Mouse (Mus musculus): ENCODE data around the gene Bcap29. TPM values are rescaled to one million over a fixed set of nuclear protein-coding genes. Genes with fewer than 3 reads are reported as not detected.

The Bcap29 gene
- polyA plus RNA-seq, 1 experiment, result 7.1 TPM

DNA sequence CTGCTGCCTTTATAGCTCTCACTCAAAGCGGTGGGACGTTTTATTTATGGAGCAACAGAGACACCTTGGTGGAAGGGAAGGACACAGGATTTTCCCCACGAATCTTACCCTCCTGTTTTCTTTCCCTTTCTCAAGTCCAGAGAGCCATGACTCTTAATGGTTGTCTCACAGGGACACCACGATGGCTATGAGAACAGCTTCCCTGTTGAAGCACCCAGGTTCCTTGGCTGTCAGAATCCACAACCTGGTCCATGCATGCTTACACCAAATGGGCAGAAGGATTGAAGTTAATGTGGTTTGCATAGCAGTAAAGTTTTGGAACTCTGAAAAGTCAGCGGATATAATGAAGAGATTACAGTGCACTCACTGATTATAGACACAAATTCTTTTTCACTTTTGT is 74.5 kb downstream of the Bcap29 start:
- Histone ChIP-seq H3ac (ENCODE audit: control insufficient read depth, insufficient read length, low read depth) (no peak overlapping the region), H3K4me3 (ENCODE audit: insufficient read depth, poor library complexity, severe bottlenecking) (no peak overlapping the region), H3K79me2 (ENCODE audit: control insufficient read depth, insufficient read depth) (no peaks in the 10 kb centered on the region), H3K27me3 (ENCODE audit: control insufficient read depth, insufficient read depth, insufficient read length) (peaks cover 22% of the 10 kb centered on the region), H3K79me3 (ENCODE audit: low read depth) (no peaks in the 10 kb centered on the region), H3K36me3 (ENCODE audit: control insufficient read depth, insufficient read depth) (no peaks in the 10 kb centered on the region)
- no peak for TF ChIP-seq USF1 (IDR thresholded peaks at IDR 0.05; ENCODE audit: low read depth)
- no peak for TF ChIP-seq MYOD1 (IDR thresholded peaks at IDR 0.05; ENCODE audit: control insufficient read depth, insufficient read length, low read depth)
- TF ChIP-seq CEBPB (IDR thresholded peaks at IDR 0.05; ENCODE audit: low read depth), result no peak

DNA sequence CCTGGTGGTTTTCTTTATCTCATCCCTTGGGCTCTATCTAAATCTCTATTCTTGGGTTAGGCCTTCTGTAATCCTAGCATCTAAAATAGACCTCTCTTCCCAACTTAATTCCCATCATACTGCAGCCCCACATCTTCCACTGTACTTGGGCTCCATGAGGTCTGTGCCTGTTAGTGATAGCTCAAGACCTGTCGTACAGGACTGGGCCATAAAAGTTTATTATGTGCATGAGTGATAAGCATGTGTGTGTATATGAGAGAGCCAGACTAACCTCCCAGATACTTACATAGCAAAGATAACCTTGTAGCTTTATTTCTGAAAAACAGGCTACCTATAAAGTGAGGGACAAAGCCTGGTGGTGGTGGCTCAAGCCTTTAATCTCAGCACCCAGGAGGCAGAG is 80.1 kb downstream of the Bcap29 start:
- peaks cover 14% of the 10 kb centered on the region for H3K27me3 ChIP-seq (ENCODE audit: control insufficient read depth, insufficient read depth, insufficient read length)
- H3K79me2 ChIP-seq (ENCODE audit: control insufficient read depth, insufficient read depth), result no peaks in the 10 kb centered on the region
- no peak overlapping the region for H3K4me3 ChIP-seq (ENCODE audit: insufficient read depth, poor library complexity, severe bottlenecking)

DNA sequence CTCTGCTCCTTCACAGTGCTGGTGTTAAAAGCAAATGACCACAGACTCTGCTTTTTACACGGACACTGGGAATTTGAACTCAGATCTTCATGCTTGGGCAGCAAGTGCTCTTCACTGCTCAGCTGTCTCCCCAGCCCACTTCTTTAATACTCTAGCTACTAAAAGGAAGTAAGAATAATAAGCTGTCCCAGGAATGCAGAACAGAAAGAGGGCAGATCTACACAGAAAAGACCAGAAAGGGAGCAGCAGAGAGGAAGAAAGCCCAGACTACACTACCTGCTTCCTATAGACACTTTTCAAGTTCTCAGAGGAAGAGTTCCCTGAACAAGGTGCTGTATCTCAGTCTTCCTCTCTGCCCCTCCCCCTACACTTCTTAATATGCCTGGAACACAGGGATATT is 83.2 kb downstream of the Bcap29 start:
- H3K79me3 ChIP-seq (ENCODE audit: low read depth), result no peaks in the 10 kb centered on the region
- H3K4me3 ChIP-seq (ENCODE audit: insufficient read depth, poor library complexity, severe bottlenecking), result no peak overlapping the region
- no peaks in the 10 kb centered on the region for H3K36me3 ChIP-seq (ENCODE audit: control insufficient read depth, insufficient read depth)
- no peak for TF ChIP-seq MYOG (IDR thresholded peaks at IDR 0.05; ENCODE audit: control insufficient read depth, extremely low read depth, insufficient read length)
- no peak for TF ChIP-seq FOSL1 (IDR thresholded peaks at IDR 0.05; ENCODE audit: insufficient read depth, low read length, poor library complexity, severe bottlenecking)
- no peak for TF ChIP-seq USF1 (IDR thresholded peaks at IDR 0.05; ENCODE audit: low read depth)
- TF ChIP-seq CEBPB (IDR thresholded peaks at IDR 0.05; ENCODE audit: low read depth), result no peak
- TF ChIP-seq CTCF (IDR thresholded peaks at IDR 0.05; ENCODE audit: control insufficient read depth, insufficient read depth, insufficient read length), result no peak
- no peak for TF ChIP-seq MYOD1 (IDR thresholded peaks at IDR 0.05; ENCODE audit: control insufficient read depth, insufficient read length, low read depth)
- H3ac ChIP-seq (ENCODE audit: control insufficient read depth, insufficient read length, low read depth), result no peak overlapping the region
- H3K79me2 ChIP-seq (ENCODE audit: control insufficient read depth, insufficient read depth), result no peaks in the 10 kb centered on the region
- H3K27me3 ChIP-seq (ENCODE audit: control insufficient read depth, insufficient read depth, insufficient read length), result no peaks in the 10 kb centered on the region

More for the DNA sequence above, 80.1 kb downstream of the Bcap29 start:
- no peak for TF ChIP-seq CEBPB (IDR thresholded peaks at IDR 0.05; ENCODE audit: low read depth)
- Histone ChIP-seq H3K79me3 (ENCODE audit: low read depth) (no peaks in the 10 kb centered on the region), H3ac (ENCODE audit: control insufficient read depth, insufficient read length, low read depth) (no peak overlapping the region), H3K36me3 (ENCODE audit: control insufficient read depth, insufficient read depth) (no peaks in the 10 kb centered on the region)

DNA sequence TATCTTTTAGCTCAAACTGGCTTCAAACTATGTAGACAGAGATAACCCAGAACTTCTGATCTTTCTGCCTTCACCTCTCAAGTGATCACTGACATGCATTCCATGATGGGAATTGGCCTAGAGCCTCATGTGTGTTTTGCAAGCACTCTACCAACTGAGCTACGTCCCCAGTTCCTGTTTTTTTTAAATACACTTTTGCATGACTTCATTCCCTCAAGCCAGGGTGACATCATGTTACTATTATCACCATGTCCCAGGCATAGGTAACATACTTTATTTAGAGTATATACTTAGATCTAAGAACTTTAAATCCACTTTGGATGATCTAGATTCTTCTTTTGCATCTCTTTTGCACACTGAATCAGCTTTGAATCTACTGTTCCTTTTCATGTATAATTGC is 88.4 kb downstream of the Bcap29 start:
- no peak for TF ChIP-seq USF1 (IDR thresholded peaks at IDR 0.05; ENCODE audit: low read depth)
- no peak for TF ChIP-seq FOSL1 (IDR thresholded peaks at IDR 0.05; ENCODE audit: insufficient read depth, low read length, poor library complexity, severe bottlenecking)
- TF ChIP-seq MYOG (IDR thresholded peaks at IDR 0.05; ENCODE audit: control insufficient read depth, extremely low read depth, insufficient read length), result no peak
- no peak for TF ChIP-seq MAX (IDR thresholded peaks at IDR 0.05)
- TF ChIP-seq CEBPB (IDR thresholded peaks at IDR 0.05; ENCODE audit: low read depth), result no peak
- no peak overlapping the region for H3K4me3 ChIP-seq (ENCODE audit: insufficient read depth, poor library complexity, severe bottlenecking)
- no peaks in the 10 kb centered on the region for H3K79me3 ChIP-seq (ENCODE audit: low read depth)
- H3K27me3 ChIP-seq (ENCODE audit: control insufficient read depth, insufficient read depth, insufficient read length), result no peaks in the 10 kb centered on the region
- no peaks in the 10 kb centered on the region for H3K36me3 ChIP-seq (ENCODE audit: control insufficient read depth, insufficient read depth)
- no peaks in the 10 kb centered on the region for H3K79me2 ChIP-seq (ENCODE audit: control insufficient read depth, insufficient read depth)
- H3ac ChIP-seq (ENCODE audit: control insufficient read depth, insufficient read length, low read depth), result no peak overlapping the region

DNA sequence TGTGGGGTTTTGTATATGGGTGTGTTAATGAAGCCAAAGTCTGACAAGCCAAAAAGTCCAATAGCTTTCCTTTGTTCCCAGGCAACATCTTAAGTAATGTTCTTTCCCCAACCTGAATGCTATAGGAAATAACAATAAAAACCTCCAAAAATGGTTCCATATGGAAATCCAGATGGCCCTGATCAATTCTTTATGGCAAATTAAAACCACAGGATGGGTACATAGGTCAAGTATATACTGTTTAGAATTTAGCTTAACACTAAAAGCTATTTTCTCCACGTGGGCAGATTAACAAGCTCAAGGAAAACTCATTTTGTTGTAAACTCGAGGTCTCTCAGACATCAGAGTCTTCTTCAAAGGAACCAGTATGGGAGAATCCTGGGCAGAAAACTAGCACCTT is 89.2 kb downstream of the Bcap29 start:
- no peak overlapping the region for H3K4me3 ChIP-seq (ENCODE audit: insufficient read depth, poor library complexity, severe bottlenecking)
- H3ac ChIP-seq (ENCODE audit: control insufficient read depth, insufficient read length, low read depth), result no peak overlapping the region
- no peaks in the 10 kb centered on the region for H3K36me3 ChIP-seq (ENCODE audit: control insufficient read depth, insufficient read depth)
- no peaks in the 10 kb centered on the region for H3K79me2 ChIP-seq (ENCODE audit: control insufficient read depth, insufficient read depth)
- no peaks in the 10 kb centered on the region for H3K27me3 ChIP-seq (ENCODE audit: control insufficient read depth, insufficient read depth, insufficient read length)
- H3K79me3 ChIP-seq (ENCODE audit: low read depth), result no peaks in the 10 kb centered on the region
- TF ChIP-seq MYOD1 (IDR thresholded peaks at IDR 0.05; ENCODE audit: control insufficient read depth, insufficient read length, low read depth) (no peak), MYOG (IDR thresholded peaks at IDR 0.05; ENCODE audit: control insufficient read depth, extremely low read depth, insufficient read length) (no peak), MAX (IDR thresholded peaks at IDR 0.05) (no peak), CTCF (IDR thresholded peaks at IDR 0.05; ENCODE audit: control insufficient read depth, insufficient read depth, insufficient read length) (no peak), FOSL1 (IDR thresholded peaks at IDR 0.05; ENCODE audit: insufficient read depth, low read length, poor library complexity, severe bottlenecking) (no peak), CEBPB (IDR thresholded peaks at IDR 0.05; ENCODE audit: low read depth) (no peak), USF1 (IDR thresholded peaks at IDR 0.05; ENCODE audit: low read depth) (no peak)

DNA sequence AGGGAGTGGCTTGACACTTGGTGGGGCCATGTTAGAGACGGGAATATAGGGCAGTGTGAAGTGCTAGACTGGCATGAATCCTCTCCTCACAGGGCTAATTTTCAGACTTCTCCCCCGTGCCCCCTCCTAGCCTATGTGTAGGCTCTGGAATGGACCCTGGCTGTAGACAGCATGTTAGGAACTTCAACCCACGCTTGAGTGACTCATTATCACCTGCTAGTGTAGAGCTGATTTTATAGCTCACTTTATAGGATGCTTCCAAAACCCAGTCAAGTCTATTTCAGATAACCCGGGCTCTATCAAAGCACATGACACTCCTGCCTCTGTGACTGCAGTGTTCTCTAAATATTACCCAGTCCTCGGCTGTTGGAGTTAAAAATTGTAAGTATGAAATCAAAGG is 92.9 kb downstream of the Bcap29 start:
- Histone ChIP-seq H3K27me3 (ENCODE audit: control insufficient read depth, insufficient read depth, insufficient read length) (no peaks in the 10 kb centered on the region), H3K79me3 (ENCODE audit: low read depth) (no peaks in the 10 kb centered on the region), H3ac (ENCODE audit: control insufficient read depth, insufficient read length, low read depth) (no peak overlapping the region), H3K36me3 (ENCODE audit: control insufficient read depth, insufficient read depth) (no peaks in the 10 kb centered on the region), H3K79me2 (ENCODE audit: control insufficient read depth, insufficient read depth) (no peaks in the 10 kb centered on the region), H3K4me3 (ENCODE audit: insufficient read depth, poor library complexity, severe bottlenecking) (no peak overlapping the region)
- TF ChIP-seq MYOD1 (IDR thresholded peaks at IDR 0.05; ENCODE audit: control insufficient read depth, insufficient read length, low read depth), result no peak

Other genes starting within 250 kb of the Bcap29 start
- not detected for gene Slc26a3, start 243.8 kb downstream of the Bcap29 start, polyA plus RNA-seq (2012; fragmentation: generic; extraction: Trizol)
- gene Cbll1, start 135.0 kb downstream of the Bcap29 start, polyA plus RNA-seq (2012; fragmentation: generic; extraction: Trizol), result 8.2 TPM
- gene Slc26a4, start 74.7 kb downstream of the Bcap29 start, polyA plus RNA-seq (2012; fragmentation: generic; extraction: Trizol), result not detected
- 4.1 TPM for gene Dus4l, start 20.2 kb upstream of the Bcap29 start, polyA plus RNA-seq (2012; fragmentation: generic; extraction: Trizol)
- 8.2 TPM for gene Cog5, start 20.2 kb upstream of the Bcap29 start, polyA plus RNA-seq (2012; fragmentation: generic; extraction: Trizol)
- 0.02 TPM for gene Gpr22, start 79.3 kb upstream of the Bcap29 start, polyA plus RNA-seq (2012; fragmentation: generic; extraction: Trizol)

All from C2C12 (cell line).